Mouse (Mus musculus) T-helper 17 cell (primary cell): ENCODE results near the gene Sntn.

Experiments used
- in situ Hi-C, 2 experiments: fragments of 300-600 bp; cut with MboI, MseI; formaldehyde crosslinking; loops; 1 replicate in 1 of 2; 2 replicates in 1 of 2; pipeline ENCODE4 v1.15.1; 2025; ENCODE audit warnings: high pct_unique_total_duplicates in 2 of 2

Sntn gene

GRCm38 (mm10) chr14:13670576-13670975, at the start of gene Sntn:
Gene Sntn, plus strand, starts transcription at chr14:13670876.
- in situ Hi-C loops: no loop called here

GRCm38 (mm10) chr14:13649865-13650264, 20.8 kb upstream of the Sntn start:
- in situ Hi-C loops: no loop called here

- in situ Hi-C loops: no loop called here
Observed at GRCm38 (mm10) chr14:13651039-13651438, 19.6 kb upstream of the Sntn start.

DNA sequence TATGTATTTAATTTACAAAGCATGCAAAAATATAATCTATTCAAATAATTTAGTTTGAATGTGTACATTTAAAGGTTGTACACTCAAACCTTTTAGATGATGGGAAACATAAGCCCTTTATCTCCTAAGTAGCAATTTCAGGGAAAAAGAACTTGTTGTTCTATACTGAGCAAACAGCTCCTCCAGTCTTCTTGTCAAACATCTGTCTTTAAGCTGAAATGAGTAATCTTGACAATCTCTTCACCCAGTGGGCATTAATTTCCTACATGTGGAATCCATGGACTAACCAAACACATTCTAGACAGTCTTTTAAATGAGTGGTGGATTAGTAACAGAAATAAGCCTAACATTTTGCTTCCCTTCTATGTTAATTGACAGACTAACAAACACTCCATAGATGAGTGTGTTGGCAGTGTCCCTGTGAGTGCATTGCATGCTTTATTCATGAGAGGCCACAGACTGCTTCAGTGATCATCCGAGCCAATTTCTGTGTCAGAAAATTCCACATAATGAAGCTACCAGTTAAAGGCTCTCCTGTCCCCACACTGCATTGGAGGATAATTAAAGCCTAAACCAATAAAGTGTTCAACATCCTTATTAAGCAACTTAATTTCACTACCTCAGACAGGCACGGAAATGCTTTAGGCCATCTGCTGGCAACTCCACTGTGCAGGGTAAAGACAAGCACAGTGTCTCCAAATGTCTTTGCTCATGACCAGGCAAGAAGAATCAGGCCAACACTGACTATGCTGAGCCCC, 19.0 kb upstream of the Sntn start:
- in situ Hi-C loops: no loop called here

- in situ Hi-C loops: no loop called here
Observed at GRCm38 (mm10) chr14:13686716-13687115, 16.0 kb downstream of the Sntn start.

DNA sequence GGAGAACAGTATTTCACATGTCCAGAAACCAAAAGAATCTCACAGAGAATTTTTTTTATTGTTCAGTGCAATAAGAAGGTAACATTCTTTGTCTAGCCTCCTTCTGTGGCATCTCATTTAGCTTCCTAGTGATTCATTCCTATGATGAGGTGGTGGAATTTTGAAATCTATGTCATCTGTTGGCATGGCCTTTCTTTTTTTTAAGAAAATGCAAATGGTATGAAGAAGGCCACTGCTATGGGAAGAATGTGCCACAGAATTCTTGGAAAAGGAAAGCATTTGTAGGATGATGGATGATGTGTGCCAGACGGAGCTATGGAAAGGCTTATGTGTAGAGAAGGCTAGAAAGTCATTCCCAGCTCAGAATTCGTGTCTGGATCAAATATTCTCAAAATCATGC, 19.8 kb downstream of the Sntn start:
- in situ Hi-C loops: no loop called here

DNA sequence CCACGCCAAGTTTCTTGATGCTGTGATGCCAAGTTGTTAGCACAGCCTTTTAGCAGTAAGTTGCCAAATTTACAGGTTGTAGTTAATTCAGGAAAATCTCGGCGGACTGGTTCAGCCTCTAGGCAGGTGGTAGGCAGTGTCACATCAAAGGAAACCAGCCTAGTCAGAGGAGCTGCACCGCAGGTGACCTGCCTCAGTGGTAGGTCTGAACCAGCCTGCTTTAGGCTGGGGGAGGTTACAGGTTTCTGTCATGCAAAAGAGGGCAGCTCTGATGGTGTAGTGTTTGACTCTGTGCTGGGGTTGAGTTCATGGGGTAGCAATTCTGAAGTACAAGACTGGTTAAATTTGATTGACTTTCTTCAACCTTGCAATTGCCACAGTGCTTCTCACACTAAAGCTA, 61.6 kb downstream of the Sntn start:
- in situ Hi-C loops: no loop called here
